Mouse (Mus musculus) MEL (cell line): ENCODE measurements around the gene Ctsw. TPM values are rescaled to one million over a fixed set of nuclear protein-coding genes. Genes with fewer than 3 reads are reported as not detected.

Experiments
- DNase-seq: peaks from one replicate; pipeline ENCODE4 v3.0.0; 2011; ENCODE audit warnings: low read depth, low spot score
- H3K27ac ChIP-seq: 2 replicates; pipeline ENCODE4 v1.5.1; 2012; ENCODE audit warnings: low read depth, mild to moderate bottlenecking, control low read depth, low read length, moderate library complexity; ENCODE audit not compliant: control insufficient read depth
- H3K27me3 ChIP-seq, 2 experiments: fragments of 150-350 bp in 1 of 2; sonication (generic) in 1 of 2; 2 replicates each; pipeline ENCODE4 v1.6.1; 2012; ENCODE audit warnings: low read length in 2 of 2, mild to moderate bottlenecking in 2 of 2, improper control_type of control experiment in 1 of 2, moderate library complexity in 1 of 2; ENCODE audit not compliant: insufficient read depth in 2 of 2, control insufficient read depth in 1 of 2
- H3K36me3 ChIP-seq, 2 experiments: 2 replicates each; pipeline ENCODE4 v1.6.1; 2012 to 2014; ENCODE audit warnings: low read length in 2 of 2, improper control_type of control experiment in 1 of 2, inconsistent platforms in 1 of 2, mild to moderate bottlenecking in 1 of 2; ENCODE audit not compliant: insufficient read depth in 2 of 2, control insufficient read depth in 1 of 2
- H3K4me1 ChIP-seq, 2 experiments: fragments of 150-350 bp in 1 of 2; sonication (generic) in 1 of 2; 2 replicates each; pipeline ENCODE4 v1.6.1; 2012; ENCODE audit warnings: low read length in 2 of 2, improper control_type of control experiment in 1 of 2, mild to moderate bottlenecking in 1 of 2; ENCODE audit not compliant: insufficient read depth in 2 of 2, control insufficient read depth in 1 of 2
- H3K4me3 ChIP-seq, 2 experiments: fragments of 150-350 bp in 1 of 2; sonication (generic) in 1 of 2; 2 replicates each; pipeline ENCODE4 v1.5.1; 2012; ENCODE audit warnings: low read depth in 2 of 2, low read length in 2 of 2, mild to moderate bottlenecking in 2 of 2, moderate library complexity in 2 of 2, control low read depth in 1 of 2, improper control_type of control experiment in 1 of 2; ENCODE audit not compliant: control insufficient read depth in 1 of 2, insufficient read depth in 1 of 2
- H3K79me2 ChIP-seq: 2 replicates; pipeline ENCODE4 v1.6.1; 2012; ENCODE audit warnings: mild to moderate bottlenecking, low read length, moderate library complexity; ENCODE audit not compliant: control insufficient read depth, poor library complexity, insufficient read depth
- H3K9ac ChIP-seq: 2 replicates; pipeline ENCODE4 v1.6.1; 2012; ENCODE audit warnings: low read depth, mild to moderate bottlenecking, control low read depth, low read length, moderate library complexity; ENCODE audit not compliant: control insufficient read depth, poor library complexity, severe bottlenecking
- H3K9me3 ChIP-seq: fragments of 150-350 bp; sonication (generic); replicated peaks from 2 replicates; pipeline ENCODE4 v1.6.1; 2012; ENCODE audit warnings: mild to moderate bottlenecking, low read length, improper control_type of control experiment, moderate library complexity; ENCODE audit not compliant: insufficient read depth
- BHLHE40 ChIP-seq: IDR thresholded peaks from 2 replicates; pipeline ENCODE4 v1.6.1; 2012; ENCODE audit warnings: low read depth, mild to moderate bottlenecking, inconsistent platforms, low read length, improper control_type of control experiment, borderline replicate concordance
- CHD1 ChIP-seq: IDR thresholded peaks from 2 replicates; pipeline ENCODE4 v1.6.1; 2012; ENCODE audit warnings: low read depth, mild to moderate bottlenecking, inconsistent platforms, low read length, improper control_type of control experiment
- CHD2 ChIP-seq: IDR thresholded peaks from 2 replicates; pipeline ENCODE4 v1.6.1; 2011; ENCODE audit warnings: low read length, improper control_type of control experiment
- CTCF ChIP-seq, 3 experiments: IDR thresholded peaks in 2 of 3; conservative IDR thresholded peaks in 1 of 3; 2 replicates each; pipeline ENCODE4 v1.5.1; 2011 to 2012; ENCODE audit warnings: low read length in 3 of 3, low read depth in 2 of 3, mild to moderate bottlenecking in 2 of 3, improper control_type of control experiment in 1 of 3, inconsistent platforms in 1 of 3, mixed read lengths in 1 of 3, moderate library complexity in 1 of 3; ENCODE audit not compliant: control insufficient read depth in 1 of 3, insufficient read depth in 1 of 3, poor library complexity in 1 of 3, severe bottlenecking in 1 of 3
- E2F4 ChIP-seq: IDR thresholded peaks from 2 replicates; pipeline ENCODE4 v1.6.1; 2011; ENCODE audit warnings: low read depth, low read length, improper control_type of control experiment, borderline replicate concordance
- EP300 ChIP-seq, 2 experiments: IDR thresholded peaks; 2 replicates each; pipeline ENCODE4 v1.6.1; 2011; ENCODE audit warnings: improper control_type of control experiment in 2 of 2, low read length in 2 of 2, low read depth in 1 of 2, mild to moderate bottlenecking in 1 of 2
- ETS1 ChIP-seq: IDR thresholded peaks from 2 replicates; pipeline ENCODE4 v1.6.1; 2012; ENCODE audit warnings: low read depth, mild to moderate bottlenecking, inconsistent platforms, low read length, improper control_type of control experiment, moderate library complexity
- GABPA ChIP-seq: IDR thresholded peaks from 2 replicates; pipeline ENCODE4 v1.6.1; 2012; ENCODE audit warnings: low read depth, mild to moderate bottlenecking, inconsistent platforms, low read length, improper control_type of control experiment, moderate library complexity
- GATA1 ChIP-seq: IDR thresholded peaks from 2 replicates; pipeline ENCODE4 v1.6.1; 2011; ENCODE audit warnings: low read depth, low read length, improper control_type of control experiment
- HCFC1 ChIP-seq: IDR thresholded peaks from 2 replicates; pipeline ENCODE4 v1.6.1; 2012; ENCODE audit warnings: low read depth, mild to moderate bottlenecking, inconsistent platforms, low read length, improper control_type of control experiment, moderate library complexity
- KAT2A ChIP-seq: conservative IDR thresholded peaks from 2 replicates; pipeline ENCODE4 v1.6.1; 2012; ENCODE audit warnings: low read depth, low read length, improper control_type of control experiment, inconsistent platforms
- MAFK ChIP-seq: IDR thresholded peaks from 2 replicates; pipeline ENCODE4 v1.6.1; 2011; ENCODE audit warnings: low read depth, mild to moderate bottlenecking, low read length, improper control_type of control experiment, borderline replicate concordance
- MEF2A ChIP-seq: IDR thresholded peaks from 2 replicates; pipeline ENCODE4 v1.6.1; 2014; ENCODE audit warnings: low read depth, mild to moderate bottlenecking, inconsistent platforms, low read length, improper control_type of control experiment; ENCODE audit not compliant: poor library complexity, insufficient replicate concordance, severe bottlenecking; ENCODE audit errors: extremely low read depth
- MYC ChIP-seq: IDR thresholded peaks from 2 replicates; pipeline ENCODE4 v1.6.1; 2011; ENCODE audit warnings: low read depth, mild to moderate bottlenecking, low read length, improper control_type of control experiment, moderate library complexity
- NELFE ChIP-seq: IDR thresholded peaks from 2 replicates; pipeline ENCODE4 v1.6.1; 2011; ENCODE audit warnings: low read depth, low read length, improper control_type of control experiment
- POLR2A ChIP-seq, 2 experiments: IDR thresholded peaks; 2 replicates each; pipeline ENCODE4 v1.6.1; 2011 to 2012; ENCODE audit warnings: low read length in 2 of 2, mild to moderate bottlenecking in 2 of 2, control low read depth in 1 of 2, improper control_type of control experiment in 1 of 2, low read depth in 1 of 2, moderate library complexity in 1 of 2; ENCODE audit not compliant: control insufficient read depth in 1 of 2, insufficient read depth in 1 of 2, poor library complexity in 1 of 2
- POLR2AphosphoS2 ChIP-seq: IDR thresholded peaks from 2 replicates; pipeline ENCODE4 v1.6.1; 2011; ENCODE audit warnings: low read length, improper control_type of control experiment
- TBP ChIP-seq: IDR thresholded peaks from 2 replicates; pipeline ENCODE4 v1.8.0; 2011; ENCODE audit warnings: low read depth, low read length, improper control_type of control experiment
- USF2 ChIP-seq, 2 experiments: IDR thresholded peaks; 2 replicates each; pipeline ENCODE4 v1.6.1; 2011 to 2012; ENCODE audit warnings: improper control_type of control experiment in 2 of 2, low read length in 2 of 2, borderline replicate concordance in 1 of 2, inconsistent platforms in 1 of 2, low read depth in 1 of 2, mild to moderate bottlenecking in 1 of 2; ENCODE audit not compliant: insufficient read depth in 1 of 2
- ZC3H11A ChIP-seq: IDR thresholded peaks from 2 replicates; pipeline ENCODE4 v1.6.1; 2012; ENCODE audit warnings: low read depth, mild to moderate bottlenecking, inconsistent platforms, low read length, improper control_type of control experiment
- ZKSCAN1 ChIP-seq: IDR thresholded peaks from 2 replicates; pipeline ENCODE4 v1.6.1; 2012; ENCODE audit warnings: low read depth, mild to moderate bottlenecking, inconsistent platforms, low read length, improper control_type of control experiment, moderate library complexity
- ZMIZ1 ChIP-seq: IDR thresholded peaks from 2 replicates; pipeline ENCODE4 v1.6.1; 2012; ENCODE audit warnings: low read depth, mild to moderate bottlenecking, inconsistent platforms, low read length, improper control_type of control experiment, moderate library complexity
- ZNF384 ChIP-seq: IDR thresholded peaks from 2 replicates; pipeline ENCODE4 v1.6.1; 2012; ENCODE audit warnings: low read depth, mild to moderate bottlenecking, inconsistent platforms, low read length, improper control_type of control experiment
- polyA plus RNA-seq, 2 experiments: library from polyadenylated mRNA; stranded (reverse) in 1 of 2; unstranded in 1 of 2; fragments of >175 nt in 1 of 2; fragments of >200 nt in 1 of 2; gene quantifications; 2 replicates each; pipeline versions ENCODE4 v1.2.1 to v1.2.4; 2012; ENCODE audit warnings: low replicate concordance in 2 of 2, low read depth in 1 of 2; ENCODE audit not compliant: insufficient read length in 2 of 2, insufficient read depth in 1 of 2, missing spikeins in 1 of 2
- total RNA-seq: library from RNA; depleted of rRNA; stranded (reverse); fragments of 300-350 nt; gene quantifications from 2 replicates; pipeline ENCODE4 v1.2.3, GENCODE M21; 2012

The Ctsw gene
- total and polyA plus RNA-seq, 3 experiments = 0.15 to 0.39 TPM; not detected in 1

- no peak overlapping the region for H3K4me3 ChIP-seq
- peaks cover 14% of the 10 kb centered on the region for H3K79me2 ChIP-seq
- peaks cover 0 to 5% of the 10 kb centered on the region in 2 experiments; a peak in 2 of 4 replicates for H3K36me3 ChIP-seq
- H3K9ac ChIP-seq = no peak overlapping the region
- no peak for DNase-seq
- H3K27me3 ChIP-seq = no peaks in the 10 kb centered on the region
- peaks cover 0 to 29% of the 10 kb centered on the region in 2 experiments for H3K4me1 ChIP-seq
- TF ChIP-seq TBP (no peak), ETS1 (no peak), GABPA (no peak), ZMIZ1 (no peak), NELFE (no peak), E2F4 (no peak), MAFK (no peak), CHD2 (no peak), KAT2A (no peak)
- H3K9me3 ChIP-seq = no peaks in the 10 kb centered on the region
- H3K27ac ChIP-seq = no peak overlapping the region
Measured at GRCm38 (mm10) chr19:5455037-5455436, 13.3 kb downstream of the Ctsw start.

GRCm38 (mm10) chr19:5451766-5452165 lies 16.5 kb downstream of the Ctsw start:
- peaks cover 0 to 6% of the 10 kb centered on the region in 2 experiments; a peak in 2 of 4 replicates for H3K36me3 ChIP-seq
- no peaks in the 10 kb centered on the region for H3K9me3 ChIP-seq
- no peak for DNase-seq
- no peak overlapping the region for H3K9ac ChIP-seq
- peaks cover 16% of the 10 kb centered on the region for H3K79me2 ChIP-seq
- H3K4me1 ChIP-seq = peaks cover 0 to 34% of the 10 kb centered on the region in 2 experiments; a peak in 3 of 4 replicates
- H3K4me3 ChIP-seq = no peak overlapping the region
- TF ChIP-seq MYC (no peak), ZMIZ1 (no peak), CTCF (IDR thresholded peaks at IDR 0.05 in 2 of 3, conservative IDR thresholded peaks at IDR 0.05 in 1 of 3; ENCODE audit: control insufficient read depth in 1 of 3, insufficient read depth in 1 of 3, low read depth in 2 of 3, low read length in 3 of 3, poor library complexity in 1 of 3, severe bottlenecking in 1 of 3) (no peak), POLR2AphosphoS2 (no peak), GABPA (no peak), GATA1 (no peak)
- no peaks in the 10 kb centered on the region for H3K27me3 ChIP-seq
- no peak overlapping the region for H3K27ac ChIP-seq

GRCm38 (mm10) chr19:5449673-5450072 lies 18.6 kb downstream of the Ctsw start:
- peaks cover 0 to 25% of the 10 kb centered on the region in 2 experiments; a peak in 3 of 4 replicates for H3K4me1 ChIP-seq
- H3K9me3 ChIP-seq = no peaks in the 10 kb centered on the region
- peaks cover 6% of the 10 kb centered on the region; the same call in 1 of the 2 replicates for H3K79me2 ChIP-seq
- TF ChIP-seq ZKSCAN1 (no peak), MEF2A (no peak), EP300 (IDR thresholded peaks at IDR 0.05; ENCODE audit: low read depth in 1 of 2, low read length in 2 of 2) (no peak), CHD1 (no peak), ZC3H11A (no peak), E2F4 (no peak), ETS1 (no peak), USF2 (IDR thresholded peaks at IDR 0.05; ENCODE audit: borderline replicate concordance in 1 of 2, insufficient read depth in 1 of 2, low read depth in 1 of 2, low read length in 2 of 2) (no peak), MAFK (no peak), HCFC1 (no peak), BHLHE40 (no peak), ZNF384 (no peak), POLR2A (IDR thresholded peaks at IDR 0.05; ENCODE audit: control insufficient read depth in 1 of 2, insufficient read depth in 1 of 2, low read depth in 1 of 2, low read length in 2 of 2, poor library complexity in 1 of 2) (no peak)
- H3K27ac ChIP-seq = no peak overlapping the region
- no peak overlapping the region for H3K9ac ChIP-seq
- H3K36me3 ChIP-seq = peaks cover 0 to 4% of the 10 kb centered on the region in 2 experiments; a peak in 2 of 4 replicates
- no peak for DNase-seq
- no peak overlapping the region for H3K4me3 ChIP-seq
- no peaks in the 10 kb centered on the region for H3K27me3 ChIP-seq
